Mouse (Mus musculus) kidney, embryonic 16.5 days (tissue): ENCODE measurements around the gene Rpusd3. TPM values are rescaled to one million over a fixed set of nuclear protein-coding genes. Genes with fewer than 3 reads are reported as not detected.

ENCODE experiments used
- ATAC-seq: fragments of 200-750 bp; cut with Nextera tagmentation; 2 replicates; pipeline ENCODE4 v1.8.0; 2017; ENCODE audit warnings: moderate TSS enrichment; ENCODE audit not compliant: low FRiP score, low TSS enrichment
- H3K27ac ChIP-seq: fragments of 300-500 bp; sonication (generic); 2 replicates; pipeline ENCODE4 v1.5.1; 2014; ENCODE audit warnings: low read length
- H3K27me3 ChIP-seq: fragments of 300-500 bp; sonication (generic); 2 replicates; pipeline ENCODE4 v1.6.1; 2014; ENCODE audit warnings: low read length, control low read depth, mixed read lengths; ENCODE audit not compliant: insufficient read depth
- H3K36me3 ChIP-seq: fragments of 300-500 bp; sonication (generic); 2 replicates; pipeline ENCODE4 v1.6.1; 2014; ENCODE audit warnings: low read length, control low read depth, mixed read lengths; ENCODE audit not compliant: insufficient read depth
- H3K4me1 ChIP-seq: fragments of 300-500 bp; sonication (generic); 2 replicates; pipeline ENCODE4 v1.6.1; 2014; ENCODE audit warnings: low read length, control low read depth, mixed read lengths; ENCODE audit not compliant: insufficient read depth
- H3K4me2 ChIP-seq: fragments of 300-500 bp; sonication (generic); replicated peaks from 2 replicates; pipeline ENCODE4 v1.6.1; 2014; ENCODE audit warnings: low read depth, low read length
- H3K4me3 ChIP-seq: fragments of 300-500 bp; sonication (generic); 2 replicates; pipeline ENCODE4 v1.5.1; 2014; ENCODE audit warnings: mild to moderate bottlenecking, low read length
- H3K9ac ChIP-seq: fragments of 300-500 bp; sonication (generic); replicated peaks from 2 replicates; pipeline ENCODE4 v1.6.1; 2014; ENCODE audit warnings: low read length
- H3K9me3 ChIP-seq: fragments of 300-500 bp; sonication (generic); 2 replicates; pipeline ENCODE4 v1.6.1; 2016; ENCODE audit warnings: low read length, control low read depth
- WGBS: fragments of 180-500 bp; shearing (Covaris S2); extraction: QIAGEN DNeasy Blood & Tissue Kit; methylation state at CpG from one replicate; pipeline ENCODE4 v1.1.7; 2014; 5-methylcytosine and 5-hydroxymethylcytosine counted together
- polyA plus RNA-seq: library from polyadenylated mRNA; unstranded; fragments of >200 nt; fragmentation: Nextera tagmentation; extraction: Ambion mirVana; gene quantifications from 2 replicates; pipeline ENCODE4 v1.2.1, GENCODE M21; 2015

Rpusd3 gene
- polyA plus RNA-seq, 1 experiment from 2014 or later = 31.7 TPM

GRCm38 (mm10) chr6:113394811-113395210, 24.3 kb downstream of the Rpusd3 start:
- ATAC-seq = no peak
- peaks cover 12% of the 10 kb centered on the region; the same call in 1 of the 2 replicates for H3K4me1 ChIP-seq
- H3K4me3 ChIP-seq = no peak overlapping the region
- 87% methylated on average over 11 of the region's 11 CpGs for WGBS
- no peak overlapping the region for H3K4me2 ChIP-seq
- H3K36me3 ChIP-seq = peaks cover 14% of the 10 kb centered on the region
- H3K27me3 ChIP-seq = no peaks in the 10 kb centered on the region
- H3K9me3 ChIP-seq = no peaks in the 10 kb centered on the region
- no peak overlapping the region for H3K27ac ChIP-seq
- no peak overlapping the region for H3K9ac ChIP-seq

- Histone ChIP-seq H3K27me3 (no peaks in the 10 kb centered on the region), H3K9me3 (no peaks in the 10 kb centered on the region), H3K4me2 (no peak overlapping the region), H3K9ac (no peak overlapping the region), H3K4me1 (peaks cover 12% of the 10 kb centered on the region; the same call in 1 of the 2 replicates), H3K4me3 (no peak overlapping the region), H3K36me3 (peaks cover 23% of the 10 kb centered on the region), H3K27ac (no peak overlapping the region)
- 89% methylated on average over 6 of the region's 6 CpGs for WGBS
- ATAC-seq = no peak
These were observed 25.2 kb downstream of the Rpusd3 start for GRCm38 (mm10) chr6:113393951-113394350.

- peak overlapping the region; percentile 90 for H3K4me2 ChIP-seq
These were observed 26.6 kb downstream of the Rpusd3 start for GRCm38 (mm10) chr6:113392387-113393071.

GRCm38 (mm10) chr6:113392015-113392386, 27.1 kb downstream of the Rpusd3 start:
- WGBS = 24% methylated on average over 10 of the region's 10 CpGs
- Histone ChIP-seq H3K4me2 (peak overlapping the region; percentile 90), H3K4me1 (peaks cover 12% of the 10 kb centered on the region; the same call in 1 of the 2 replicates), H3K36me3 (peaks cover 39% of the 10 kb centered on the region), H3K4me3 (peak overlapping the region; percentile 54), H3K27ac (no peak overlapping the region), H3K27me3 (no peaks in the 10 kb centered on the region), H3K9ac (peak overlapping the region; percentile 71), H3K9me3 (no peaks in the 10 kb centered on the region)
- ATAC-seq = no peak; the same call in 1 of the 2 replicates

More at GRCm38 (mm10) chr6:113392387-113393071, 26.6 kb downstream of the Rpusd3 start:
- Histone ChIP-seq H3K27me3 (no peaks in the 10 kb centered on the region), H3K36me3 (peaks cover 37% of the 10 kb centered on the region), H3K4me1 (peaks cover 12% of the 10 kb centered on the region; the same call in 1 of the 2 replicates), H3K9ac (peak overlapping the region; percentile 71), H3K4me3 (peak overlapping the region; percentile 54), H3K9me3 (no peaks in the 10 kb centered on the region), H3K27ac (0 out of 2 replicates have a peak overlapping the region, but pooled peaks have one; percentile 26)
- ATAC-seq = peak; percentile 87
- under 1% methylated on average over 50 of the region's 51 CpGs for WGBS

- Histone ChIP-seq H3K36me3 (peaks cover 49% of the 10 kb centered on the region), H3K4me1 (peaks cover 12% of the 10 kb centered on the region; the same call in 1 of the 2 replicates), H3K27ac (no peak overlapping the region), H3K9ac (no peak overlapping the region), H3K27me3 (no peaks in the 10 kb centered on the region), H3K4me3 (no peak overlapping the region), H3K9me3 (no peaks in the 10 kb centered on the region), H3K4me2 (no peak overlapping the region)
- 97% methylated on average over 3 of the region's 3 CpGs for WGBS
- ATAC-seq = no peak
These were observed 28.4 kb downstream of the Rpusd3 start for GRCm38 (mm10) chr6:113390715-113391114.

GRCm38 (mm10) chr6:113388960-113389359, 30.2 kb downstream of the Rpusd3 start, which contains the start of gene Ttll3:
Gene Ttll3, plus strand, starts transcription at chr6:113389260.
- Histone ChIP-seq H3K4me3 (no peak within 1 kb of the TSS), H3K9ac (no peak within 1 kb of the TSS), H3K9me3 (no peaks in the 10 kb centered on the region), H3K4me2 (no peak within 1 kb of the TSS), H3K4me1 (peaks cover 12% of the 10 kb centered on the region; the same call in 1 of the 2 replicates), H3K36me3 (peaks cover 60% of the 10 kb centered on the region), H3K27ac (no peak within 1 kb of the TSS), H3K27me3 (no peaks in the 10 kb centered on the region)
- ATAC-seq = no peak
- WGBS = 73% methylated on average over 8 of the region's 8 CpGs

- no peaks in the 10 kb centered on the region for H3K9me3 ChIP-seq
These were observed 33.1 kb downstream of the Rpusd3 start for GRCm38 (mm10) chr6:113386025-113386424.

GRCm38 (mm10) chr6:113385160-113385714, 33.9 kb downstream of the Rpusd3 start:
- Histone ChIP-seq H3K4me1 (no peaks in the 10 kb centered on the region), H3K27ac (no peak overlapping the region), H3K4me2 (no peak overlapping the region), H3K27me3 (no peaks in the 10 kb centered on the region), H3K9ac (no peak overlapping the region), H3K4me3 (no peak overlapping the region), H3K9me3 (no peaks in the 10 kb centered on the region), H3K36me3 (peaks cover 82% of the 10 kb centered on the region)
- no peak for ATAC-seq
- 85% methylated on average over 11 of the region's 11 CpGs for WGBS

More at GRCm38 (mm10) chr6:113386025-113386424, 33.1 kb downstream of the Rpusd3 start:
- H3K27me3 ChIP-seq = no peaks in the 10 kb centered on the region
- no peaks in the 10 kb centered on the region for H3K4me1 ChIP-seq
- no peak overlapping the region for H3K9ac ChIP-seq
- no peak overlapping the region for H3K4me2 ChIP-seq
- H3K36me3 ChIP-seq = peaks cover 79% of the 10 kb centered on the region
- no peak for ATAC-seq
- WGBS = 41% methylated on average over 3 of the region's 3 CpGs
- no peak overlapping the region for H3K27ac ChIP-seq
- no peak overlapping the region for H3K4me3 ChIP-seq

GRCm38 (mm10) chr6:113384351-113384927, 34.7 kb downstream of the Rpusd3 start:
- WGBS = 92% methylated on average over 8 of the region's 8 CpGs
- no peaks in the 10 kb centered on the region for H3K9me3 ChIP-seq
- no peak for ATAC-seq

More at GRCm38 (mm10) chr6:113384351-113384927, 34.7 kb downstream of the Rpusd3 start:
- Histone ChIP-seq H3K27ac (no peak overlapping the region), H3K36me3 (peaks cover 74% of the 10 kb centered on the region), H3K9ac (no peak overlapping the region), H3K4me2 (no peak overlapping the region), H3K4me1 (peaks cover 1% of the 10 kb centered on the region; the same call in 1 of the 2 replicates), H3K4me3 (no peak overlapping the region), H3K27me3 (no peaks in the 10 kb centered on the region)
